Mouse (Mus musculus) bone marrow, adult 2 months (tissue): ENCODE measurements around the gene Vmp1. TPM values are rescaled to one million over a fixed set of nuclear protein-coding genes. Genes with fewer than 3 reads are reported as not detected.

Source experiments
- H3K27ac ChIP-seq: fragments of 200-500 bp; 2 replicates; pipeline ENCODE4 v1.5.1; 2012; ENCODE audit warnings: low read depth, mild to moderate bottlenecking, control low read depth, inconsistent platforms, low read length; ENCODE audit not compliant: control insufficient read depth, poor library complexity, insufficient read depth
- H3K4me1 ChIP-seq: fragments of 200-500 bp; 2 replicates; pipeline ENCODE4 v1.6.1; 2011; ENCODE audit warnings: low read length; ENCODE audit not compliant: control insufficient read depth, insufficient read depth
- H3K4me3 ChIP-seq: fragments of 200-500 bp; replicated peaks from 2 replicates; pipeline ENCODE3; 2011; ENCODE audit warnings: mild to moderate bottlenecking, low read depth, low read length, control low read depth; ENCODE audit not compliant: control insufficient read depth
- CTCF ChIP-seq: fragments of 200-500 bp; IDR thresholded peaks from 2 replicates; pipeline ENCODE4 v1.5.1; 2011; ENCODE audit warnings: low read length, control low read depth; ENCODE audit not compliant: control insufficient read depth, insufficient read depth
- POLR2A ChIP-seq: fragments of 200-500 bp; IDR thresholded peaks from 2 replicates; pipeline ENCODE4 v1.6.1; 2011; ENCODE audit warnings: low read depth, mild to moderate bottlenecking, control low read depth, low read length, borderline replicate concordance; ENCODE audit not compliant: control insufficient read depth
- WGBS: fragments of 180-500 bp; shearing (Covaris S2); methylation state at CpG from one replicate; pipeline ENCODE4 v1.1.7; 2018; 5-methylcytosine and 5-hydroxymethylcytosine counted together
- polyA plus RNA-seq: library from polyadenylated mRNA; stranded (reverse); fragments of >200 nt; gene quantifications from 2 replicates; pipeline ENCODE4 v1.2.4, GENCODE M21; 2011; ENCODE audit warnings: low replicate concordance; ENCODE audit not compliant: missing spikeins, insufficient read depth, insufficient read length

The Vmp1 gene
- polyA plus RNA-seq, 1 experiment = 88.4 TPM

DNA sequence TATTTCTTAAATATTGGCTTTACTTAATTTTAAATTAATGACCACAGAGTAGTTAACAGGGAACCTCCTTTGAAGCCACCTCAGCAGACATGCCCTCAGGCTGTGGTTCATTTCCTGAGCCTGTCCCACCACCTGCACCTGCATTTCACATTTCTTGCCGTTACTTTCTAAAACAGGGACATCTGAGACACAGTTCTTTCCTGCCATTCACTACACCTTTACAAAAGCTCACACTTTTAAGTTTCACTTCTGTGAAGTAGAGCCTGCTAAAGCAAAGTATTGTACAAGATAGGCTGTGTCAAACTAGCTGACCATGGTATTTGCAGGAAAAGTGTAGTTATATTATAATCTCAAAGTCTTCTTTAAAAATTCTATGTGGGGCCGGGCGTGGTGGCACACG, 144.8 kb downstream of the Vmp1 start:
- Histone ChIP-seq H3K4me3 (no peak overlapping the region), H3K27ac (no peak overlapping the region), H3K4me1 (no peaks in the 10 kb centered on the region; the same call in 1 of the 2 replicates)
- WGBS = 72% methylated on average over 4 of the region's 4 CpGs
- no peak for TF ChIP-seq CTCF
- TF ChIP-seq POLR2A = no peak

DNA sequence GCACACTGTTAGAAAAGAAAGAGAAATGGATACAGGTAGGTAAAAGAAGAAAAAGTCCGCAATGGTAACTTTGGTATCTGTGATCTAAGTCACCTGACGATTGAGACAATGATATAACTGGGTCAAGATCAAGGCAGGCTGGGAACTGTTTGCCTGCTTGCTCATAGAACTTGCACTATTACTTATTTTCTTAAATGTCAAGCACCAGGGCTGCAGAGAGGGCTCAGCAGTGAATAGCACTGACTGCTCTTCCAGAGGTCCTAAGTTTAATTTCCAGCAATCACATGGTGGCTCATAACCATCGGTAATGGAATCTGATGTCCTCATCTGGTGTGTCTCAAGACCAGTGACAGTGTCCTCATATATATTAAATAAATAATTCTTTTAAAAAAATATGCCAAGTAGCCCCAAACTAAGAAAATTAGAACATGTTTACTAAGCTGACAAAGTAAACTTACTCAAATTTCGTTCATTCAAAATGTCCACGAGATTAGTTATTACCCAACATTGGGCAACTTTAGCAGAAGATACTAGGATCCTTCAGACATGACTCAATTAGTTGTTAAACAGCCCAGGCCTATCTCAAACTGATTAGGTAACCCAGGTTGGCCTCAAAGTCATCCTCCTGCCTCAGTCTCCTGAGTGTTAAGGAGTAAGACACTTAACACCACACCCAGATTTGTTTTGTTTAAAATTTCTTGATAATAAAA, 149.3 kb downstream of the Vmp1 start:
- 69% methylated on average over 5 of the region's 5 CpGs for WGBS
- TF ChIP-seq CTCF = no peak
- TF ChIP-seq POLR2A = no peak
- Histone ChIP-seq H3K27ac (no peak overlapping the region), H3K4me1 (no peaks in the 10 kb centered on the region; the same call in 1 of the 2 replicates), H3K4me3 (no peak overlapping the region)

Other genes with a start within 250 kb of the Vmp1 start
- gene Rnft1, start 199.2 kb downstream of the Vmp1 start, polyA plus RNA-seq = 3.2 and 8.7 TPM in 2 replicates
- 12.1 and 31.4 TPM in 2 replicates for gene Rps6kb1, start 139.0 kb downstream of the Vmp1 start, polyA plus RNA-seq
- gene Tubd1, start 138.8 kb downstream of the Vmp1 start, polyA plus RNA-seq = 5.3 and 13.6 TPM in 2 replicates
- gene Ptrh2, start 149 bp upstream of the Vmp1 start, polyA plus RNA-seq = 12.2 and 14.3 TPM in 2 replicates
- 72.0 and 82.1 TPM in 2 replicates for gene Cltc, start 73.7 kb upstream of the Vmp1 start, polyA plus RNA-seq
- gene Dhx40, start 123.9 kb upstream of the Vmp1 start, polyA plus RNA-seq = 7.1 and 18.2 TPM in 2 replicates